Mouse (Mus musculus) frontal cortex, adult (tissue): Measurements from ENCODE around the gene Jmy.

ENCODE experiments used
- ATAC-seq: cut with Nextera tagmentation; 2 replicates; pipeline ENCODE4 v1.9.2; 2017; ENCODE audit warnings: mild to moderate bottlenecking, moderate library complexity, mixed read lengths; ENCODE audit not compliant: low TSS enrichment

Jmy gene

GRCm38 (mm10) chr13:93459566-93459965 is 40.0 kb downstream of the Jmy start:
- ATAC-seq, result no peak

GRCm38 (mm10) chr13:93458616-93459015 is 41.0 kb downstream of the Jmy start:
- ATAC-seq, result no peak

DNA sequence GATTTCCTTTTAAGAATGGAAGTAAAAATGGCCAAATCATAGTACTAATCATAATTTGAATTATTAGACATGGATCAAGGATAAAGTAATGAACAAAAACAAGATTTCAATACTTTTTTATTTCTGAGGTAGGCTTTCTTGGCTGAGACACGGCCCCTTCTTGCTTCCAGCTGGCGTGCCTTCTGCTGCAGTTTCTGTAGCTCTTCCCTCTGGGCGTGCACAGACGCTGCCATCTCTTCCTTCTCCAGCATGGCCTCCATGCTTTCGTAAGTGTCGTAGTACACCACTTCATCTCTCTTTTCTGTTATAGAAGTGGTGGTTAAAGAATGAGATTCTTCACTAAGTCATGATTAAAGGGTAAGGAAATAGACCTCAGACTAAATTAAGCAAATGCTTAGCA is 46.3 kb downstream of the Jmy start:
- ATAC-seq, result peak; percentile 91

- no peak for ATAC-seq
Measured at GRCm38 (mm10) chr13:93440167-93440566, 59.4 kb downstream of the Jmy start.

DNA sequence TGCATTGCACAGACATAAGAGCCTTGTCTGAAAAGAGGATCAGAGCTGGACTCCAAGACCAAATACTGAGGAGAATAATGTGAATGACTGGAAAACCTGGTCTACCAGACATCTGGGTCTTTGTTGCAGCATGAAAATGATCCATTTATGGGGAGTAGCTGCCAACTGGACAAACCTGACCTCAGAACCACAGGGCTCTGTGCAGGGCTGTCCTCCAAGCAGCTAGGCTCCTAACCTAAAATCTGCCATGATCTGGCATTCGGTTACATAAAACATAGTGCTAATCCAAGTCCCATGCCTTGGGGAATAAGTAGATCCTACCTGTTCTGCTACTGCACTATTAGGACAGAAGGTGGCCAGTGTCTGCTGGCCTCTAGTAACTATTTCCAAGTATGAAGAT is 70.4 kb downstream of the Jmy start:
- no peak for ATAC-seq

- no peak for ATAC-seq
Measured at GRCm38 (mm10) chr13:93427920-93428876, 71.4 kb downstream of the Jmy start.

GRCm38 (mm10) chr13:93423224-93423623 is 76.4 kb downstream of the Jmy start:
- no peak for ATAC-seq

- no peak for ATAC-seq
Measured at GRCm38 (mm10) chr13:93419779-93420178, 79.8 kb downstream of the Jmy start.

DNA sequence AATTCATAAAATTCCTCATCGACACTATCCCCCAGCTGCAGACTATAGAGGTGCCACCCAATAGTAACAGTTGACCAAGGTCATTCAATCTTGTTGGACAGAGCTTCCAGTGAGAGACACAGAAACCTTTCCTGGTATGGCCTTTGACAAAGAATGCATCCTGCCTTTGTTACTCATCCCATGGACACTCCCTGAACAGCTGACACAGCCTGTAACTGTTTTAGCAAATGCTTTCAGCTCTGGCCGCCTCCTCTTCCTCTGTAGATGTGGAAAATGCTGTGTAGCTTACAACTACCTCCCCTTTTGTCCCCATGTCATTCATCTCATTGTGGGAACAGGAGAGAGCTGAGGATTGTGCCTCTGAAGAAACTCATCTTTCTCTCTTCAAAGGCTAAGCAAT is 81.3 kb downstream of the Jmy start:
- ATAC-seq, result no peak

- ATAC-seq, result no peak
Measured at GRCm38 (mm10) chr13:93415055-93415454, 84.6 kb downstream of the Jmy start.

- no peak for ATAC-seq
Measured at GRCm38 (mm10) chr13:93410343-93410742, 89.3 kb downstream of the Jmy start.

- no peak for ATAC-seq
Measured at GRCm38 (mm10) chr13:93406855-93407254, 92.8 kb downstream of the Jmy start.

DNA sequence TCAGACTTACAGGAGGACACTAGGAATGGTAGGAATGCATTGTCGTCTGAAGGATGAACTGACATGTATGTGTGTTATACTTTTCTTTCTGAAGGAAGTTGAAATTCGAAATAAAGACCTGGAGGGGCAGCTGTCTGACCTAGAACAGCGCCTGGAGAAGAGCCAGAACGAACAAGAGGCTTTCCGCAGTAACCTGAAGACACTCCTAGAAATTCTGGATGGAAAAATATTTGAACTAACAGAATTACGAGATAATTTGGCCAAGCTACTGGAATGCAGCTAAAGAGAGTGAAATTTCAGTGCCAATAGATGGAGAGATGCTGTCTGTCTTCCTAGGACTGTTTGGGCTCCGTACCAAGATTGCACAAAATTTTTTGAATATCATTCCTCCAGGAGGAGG is 97.7 kb downstream of the Jmy start:
- no peak for ATAC-seq

GRCm38 (mm10) chr13:93399710-93400216 is 99.8 kb downstream of the Jmy start:
- peak; percentile 89 for ATAC-seq

GRCm38 (mm10) chr13:93389242-93389625 is 110.4 kb downstream of the Jmy start:
- no peak for ATAC-seq

DNA sequence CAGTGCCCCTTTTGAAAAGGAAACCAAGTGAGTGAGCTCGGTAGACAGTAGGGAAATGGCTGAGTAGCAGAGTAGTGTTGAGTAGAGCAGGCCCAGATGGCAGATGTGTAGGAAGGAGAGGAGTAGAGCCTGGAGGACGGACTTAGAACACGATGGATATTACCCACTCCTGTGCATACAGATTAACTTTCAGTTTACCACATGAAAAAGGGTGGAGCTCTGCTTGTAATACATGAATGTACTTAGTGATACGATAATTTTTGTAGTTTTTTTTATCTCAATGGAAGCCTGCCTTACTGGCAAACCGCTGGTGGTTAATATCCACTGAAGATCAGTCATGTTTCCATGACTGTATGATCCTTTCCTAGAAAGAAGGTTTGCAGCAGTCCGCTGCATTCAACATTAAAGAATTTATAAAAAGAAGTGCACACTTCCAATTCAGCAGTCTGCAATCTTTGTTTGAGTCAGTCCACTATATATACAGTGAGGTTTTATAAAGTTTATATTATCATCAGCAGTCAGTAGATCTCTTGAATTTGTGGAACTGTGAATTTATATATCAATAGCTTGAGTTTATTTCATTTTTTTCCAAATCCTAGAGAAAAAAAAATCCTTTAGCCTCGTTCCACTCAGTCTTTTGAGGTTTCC is 110.9 kb downstream of the Jmy start:
- peak; percentile 72 for ATAC-seq

DNA sequence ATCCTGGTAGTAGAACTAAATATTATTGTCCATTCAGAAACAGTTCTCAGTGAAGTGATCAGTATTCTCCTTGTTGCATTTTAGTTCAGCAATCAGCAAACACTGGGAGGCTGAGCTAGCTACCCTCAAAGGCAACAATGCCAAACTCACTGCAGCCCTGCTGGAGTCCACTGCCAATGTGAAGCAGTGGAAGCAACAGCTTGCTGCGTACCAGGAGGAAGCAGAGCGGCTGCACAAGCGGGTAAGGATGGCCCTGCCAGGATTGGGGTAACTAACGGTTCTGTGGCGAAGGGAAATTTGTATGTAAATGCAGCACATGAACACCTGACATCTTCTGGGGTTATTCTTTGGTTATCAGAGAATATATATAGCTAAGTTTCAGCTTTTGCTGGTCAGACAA is 112.2 kb downstream of the Jmy start:
- peak; percentile 31; the same call in 1 of the 2 replicates for ATAC-seq

DNA sequence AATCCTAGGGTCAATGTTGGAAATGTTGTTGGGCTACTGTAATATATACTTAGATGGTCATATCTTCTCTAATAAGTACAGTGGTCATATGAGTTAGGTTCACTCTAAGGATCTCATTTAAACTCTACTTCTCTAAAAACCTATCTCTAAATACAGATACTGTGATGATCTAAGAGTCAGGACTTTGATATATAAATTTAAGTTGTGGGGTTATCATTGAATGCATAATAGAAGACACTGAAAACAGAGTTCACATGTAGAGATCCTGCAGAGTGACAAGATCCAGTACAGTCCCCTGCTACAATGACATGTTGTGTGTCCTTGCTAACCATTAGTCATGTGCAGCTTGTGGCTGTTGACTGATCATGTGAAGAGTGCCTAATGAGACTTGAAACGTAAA is 114.5 kb downstream of the Jmy start:
- ATAC-seq, result no peak

- no peak for ATAC-seq
Measured at GRCm38 (mm10) chr13:93384481-93384880, 115.1 kb downstream of the Jmy start.

DNA sequence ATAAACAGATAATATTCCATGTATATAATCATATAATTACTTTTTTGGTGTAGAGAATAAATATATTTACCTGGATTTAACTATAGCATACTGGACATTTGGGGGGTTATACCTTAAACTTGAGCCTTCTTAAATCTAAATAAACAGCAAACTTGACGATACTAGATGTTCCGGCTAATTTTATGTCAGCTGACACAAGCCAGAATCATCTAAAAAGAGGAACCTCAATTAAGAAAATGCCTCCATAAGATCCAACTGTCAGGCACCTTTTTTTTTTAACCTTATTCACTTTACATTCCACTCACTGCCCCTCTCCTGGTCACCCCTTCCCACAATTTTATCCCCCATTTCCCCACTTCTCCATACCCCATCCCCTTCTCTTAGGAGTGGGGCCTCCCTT is 116.0 kb downstream of the Jmy start:
- ATAC-seq, result no peak

DNA sequence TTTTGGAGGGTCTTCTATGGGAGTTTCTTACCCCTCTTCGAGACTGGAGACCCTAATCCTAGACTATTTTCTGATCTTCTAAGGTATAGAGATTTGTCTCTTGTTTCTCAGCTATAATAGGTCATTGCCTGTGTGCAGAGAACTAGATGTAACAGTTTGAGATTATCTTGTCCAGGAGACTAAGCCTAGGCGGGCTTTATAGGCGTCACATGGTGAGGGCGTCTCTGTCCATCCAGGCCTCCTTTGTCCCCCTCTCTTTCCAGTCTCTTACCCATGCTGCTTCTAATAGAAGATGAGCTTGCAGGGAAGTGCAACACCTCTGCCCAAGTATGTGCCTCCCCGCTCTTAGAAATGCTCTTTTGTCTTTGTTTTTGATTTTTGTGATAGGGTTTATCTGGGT is 116.5 kb downstream of the Jmy start:
- no peak for ATAC-seq

GRCm38 (mm10) chr13:93381301-93381700 is 118.3 kb downstream of the Jmy start:
- peak; percentile 60 for ATAC-seq
